Mouse (Mus musculus): ENCODE data around the gene Gipr.

DNA sequence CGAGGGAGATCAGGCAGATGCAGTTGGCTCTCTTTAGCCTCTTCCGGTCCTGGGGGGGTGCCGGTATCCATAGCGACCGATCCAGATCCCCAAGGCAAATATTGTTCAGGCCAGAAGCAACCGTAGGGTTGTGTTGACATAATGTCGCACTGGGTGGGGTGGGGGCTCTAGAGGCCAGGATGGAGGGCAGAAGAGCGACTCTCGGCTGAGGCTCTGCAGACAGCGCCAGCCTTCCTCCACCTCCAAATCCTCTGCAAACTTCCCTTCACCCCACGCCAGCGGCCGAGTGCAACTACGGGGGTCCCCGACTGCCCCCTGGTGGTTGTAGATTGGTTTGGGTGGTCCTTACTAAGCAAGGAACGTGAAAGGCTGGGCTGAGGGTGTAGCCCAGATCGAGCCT is 6.9 kb upstream of the Gipr start:
- no peak for TF ChIP-seq MAFK (IDR thresholded peaks at IDR 0.05; ENCODE audit: insufficient read depth, low read depth, low read length)
- no peak for TF ChIP-seq ZC3H11A (IDR thresholded peaks at IDR 0.05; ENCODE audit: borderline replicate concordance, low read depth, low read length)
- no peak for TF ChIP-seq HCFC1 (IDR thresholded peaks at IDR 0.05; ENCODE audit: borderline replicate concordance, insufficient read depth, low read length)
- TF ChIP-seq CHD2 (IDR thresholded peaks at IDR 0.05; ENCODE audit: low read depth, low read length) = no peak
- TF ChIP-seq ZNF384 (IDR thresholded peaks at IDR 0.05; ENCODE audit: low read depth, low read length) = no peak

All from ES-E14 (cell line).